14 mouse cellular contexts compared by ENCODE assay signal in genomic region chr16:96599401-96600060, GRCm38 (mm10).
"Had no signal": no experiment of that assay in that cellular context is flagged by ENCODE, and none has a peak within 500 bp of the region (broad histone marks: within the 10 kb centered on the region; RNA-seq: fewer than 3 reads in every experiment).

No protein-coding gene starts in this region.

- H3K4me1 ChIP-seq: limb, embryonic 10.5 days; liver, embryonic 15.5 days; midbrain, embryonic 15.5 days; neural tube, embryonic 13.5 days had no signal

- H3K27ac ChIP-seq: layer of hippocampus, adult 2 months; limb, embryonic 10.5 days; liver, embryonic 15.5 days; midbrain, embryonic 15.5 days; neural tube, embryonic 13.5 days had no signal

- H3K36me3 ChIP-seq: limb, embryonic 10.5 days; liver, embryonic 15.5 days; midbrain, embryonic 15.5 days; neural tube, embryonic 13.5 days had no signal

- H3K27me3 ChIP-seq: liver, embryonic 15.5 days; midbrain, embryonic 15.5 days; neural tube, embryonic 13.5 days had no signal

- H3K9me3 ChIP-seq: limb, embryonic 10.5 days; liver, embryonic 15.5 days; midbrain, embryonic 15.5 days; neural tube, embryonic 13.5 days had no signal

- H3K4me3 ChIP-seq: layer of hippocampus, adult 2 months; limb, embryonic 10.5 days; liver, embryonic 15.5 days; midbrain, embryonic 15.5 days; neural tube, embryonic 13.5 days had no signal

- H3K4me2 ChIP-seq: liver, embryonic 11.5 days; liver, embryonic 15.5 days; lung, embryonic 14.5 days; midbrain, embryonic 11.5 days; midbrain, embryonic 15.5 days; neural tube, embryonic 13.5 days had no signal

- DNase-seq: kidney, postnatal 10 days; kidney, postnatal 4 days; lung, embryonic 14.5 days; lung, postnatal 10 days; lung, postnatal 4 days; right cerebral cortex, postnatal 14 days; thymus, postnatal 36 days had no signal

- H3K9ac ChIP-seq: liver, embryonic 15.5 days; lung, embryonic 14.5 days; midbrain, embryonic 15.5 days; neural tube, embryonic 13.5 days had no signal

- ATAC-seq: midbrain, embryonic 15.5 days had no signal
